Mouse (Mus musculus): ENCODE measurements at regions not wholly inside any gene's neighbourhood (a gene's known extent, or its start where the extent isn't known, plus 50 kb on each side); places are given as distances from the start of the nearest gene placed in this dataset.

DNA sequence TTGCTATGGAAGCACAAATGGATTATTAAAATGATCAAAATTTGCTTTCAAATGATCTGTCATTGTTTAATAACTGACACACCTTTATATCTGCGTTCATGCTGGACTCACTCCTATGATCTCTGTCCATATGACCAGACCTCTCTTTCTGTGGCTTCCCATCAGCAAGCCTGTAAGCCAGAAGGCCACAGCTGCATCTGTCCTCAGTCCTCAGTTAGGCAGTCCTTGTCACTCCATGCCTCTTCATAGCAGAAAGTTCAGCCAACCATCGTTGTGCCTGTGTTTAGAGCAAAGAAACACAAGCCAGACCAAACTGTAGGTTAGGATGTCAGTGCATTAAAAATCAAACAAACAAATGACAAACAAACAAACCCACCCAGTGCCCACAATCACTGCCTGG, 107.2 kb upstream of the Tsc22d1 start:
- Histone ChIP-seq H3K9ac (no peak overlapping the region), H3K9me3 (replicated peaks) (no peaks in the 10 kb centered on the region), H3K27me3 (replicated peaks) (0 out of 2 replicates have a peak, but pooled peaks cover 4% of the 10 kb centered on the region), H3K4me1 (replicated peaks) (peaks cover 2% of the 10 kb centered on the region), H3K36me3 (no peaks in the 10 kb centered on the region), H3K27ac (ENCODE audit: poor library complexity, severe bottlenecking) (no peak overlapping the region), H3K4me3 (no peak overlapping the region), H3K4me2 (no peak overlapping the region)
- no peak for ATAC-seq (ENCODE audit: insufficient number of reproducible peaks, low FRiP score)
- 55% methylated on average over 2 of the region's 2 CpGs for WGBS

DNA sequence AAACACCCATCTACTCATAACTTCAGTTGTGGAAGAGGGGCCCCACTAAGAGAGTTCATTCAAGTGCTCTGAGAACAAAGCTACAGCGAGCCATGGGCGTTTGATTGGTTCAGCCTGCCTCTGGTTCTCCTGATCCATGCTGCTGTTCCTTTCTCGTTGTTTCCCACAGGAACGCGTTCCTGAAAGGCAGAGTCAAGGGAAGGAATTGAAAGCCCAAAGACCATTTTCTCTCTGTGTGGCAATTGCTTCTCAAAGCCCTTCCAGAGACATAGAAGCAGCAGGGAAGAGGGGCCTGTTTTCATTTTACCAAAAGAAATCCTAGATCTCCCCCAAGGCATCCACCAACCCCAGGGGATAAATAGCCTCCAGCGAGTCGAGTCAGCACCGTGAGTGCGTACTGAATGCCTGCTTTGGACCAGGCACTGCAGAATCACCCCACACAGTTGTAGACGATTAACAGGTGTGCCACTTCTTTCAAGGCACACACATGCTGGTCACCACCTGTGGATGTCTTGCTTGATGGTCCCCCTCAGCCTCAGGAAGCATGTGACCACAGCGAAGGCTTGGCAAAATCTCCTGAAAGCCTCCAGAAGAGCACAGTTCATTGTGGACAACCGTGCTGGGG, 106.5 kb upstream of the Tsc22d1 start:
- Histone ChIP-seq H3K9ac (no peak overlapping the region), H3K27me3 (replicated peaks) (0 out of 2 replicates have a peak, but pooled peaks cover 4% of the 10 kb centered on the region), H3K27ac (ENCODE audit: poor library complexity, severe bottlenecking) (no peak overlapping the region), H3K36me3 (no peaks in the 10 kb centered on the region), H3K9me3 (replicated peaks) (no peaks in the 10 kb centered on the region), H3K4me3 (peak overlapping the region; percentile 14; the same call in 1 of the 2 replicates), H3K4me2 (peak overlapping the region; percentile 49), H3K4me1 (replicated peaks) (no peaks in the 10 kb centered on the region)
- ATAC-seq (ENCODE audit: insufficient number of reproducible peaks, low FRiP score): no peak
- 35% methylated on average over 12 of the region's 12 CpGs for WGBS

DNA sequence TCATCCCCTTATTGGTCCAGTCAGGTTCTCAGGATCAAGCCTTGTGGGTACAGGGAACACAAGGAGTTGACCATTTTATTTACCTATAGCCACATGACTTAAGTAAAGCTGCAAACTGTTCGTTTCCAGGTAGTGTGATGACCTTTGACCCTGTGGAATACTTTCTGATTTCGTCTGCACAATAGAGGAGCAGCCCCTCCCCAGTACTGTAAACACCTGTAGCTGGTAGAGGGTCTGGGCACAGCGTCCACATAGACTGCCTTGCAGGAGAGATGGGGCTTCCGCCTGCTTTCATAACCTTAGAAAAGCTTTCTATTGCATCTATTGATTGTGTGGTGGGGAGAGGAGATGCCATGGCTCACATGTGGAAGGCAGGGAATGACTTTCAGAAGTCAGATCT, 105.2 kb upstream of the Tsc22d1 start:
- H3K9me3 ChIP-seq (replicated peaks): no peaks in the 10 kb centered on the region
- 72% methylated on average over 4 of the region's 4 CpGs for WGBS
- H3K4me1 ChIP-seq (replicated peaks): no peaks in the 10 kb centered on the region
- no peak overlapping the region for H3K4me3 ChIP-seq
- ATAC-seq (ENCODE audit: insufficient number of reproducible peaks, low FRiP score): no peak
- H3K27me3 ChIP-seq (replicated peaks): 0 out of 2 replicates have a peak, but pooled peaks cover 4% of the 10 kb centered on the region
- H3K9ac ChIP-seq: no peak overlapping the region
- H3K4me2 ChIP-seq: no peak overlapping the region
- H3K36me3 ChIP-seq: no peaks in the 10 kb centered on the region
- H3K27ac ChIP-seq (ENCODE audit: poor library complexity, severe bottlenecking): no peak overlapping the region

DNA sequence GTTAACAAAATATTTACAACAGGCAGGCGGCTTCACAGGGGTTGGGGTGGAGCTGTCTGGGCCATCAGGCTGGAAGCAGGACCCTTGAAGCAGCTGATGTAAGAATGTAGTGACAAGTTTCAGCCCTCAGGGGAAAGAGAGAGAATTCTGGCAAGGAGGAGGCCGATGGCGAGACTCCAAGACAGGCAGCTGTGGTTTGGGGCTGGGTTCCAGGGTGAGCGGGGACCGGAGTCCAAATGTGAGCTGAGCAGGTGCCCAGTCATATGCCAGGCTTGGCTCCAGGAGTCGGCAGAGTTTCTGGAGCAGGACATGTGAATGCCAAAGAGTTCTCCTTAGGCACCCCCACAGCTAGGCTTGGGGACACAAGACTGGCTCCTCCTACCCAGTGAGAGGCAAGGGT, 104.5 kb upstream of the Tsc22d1 start:
- H3K27ac ChIP-seq (ENCODE audit: poor library complexity, severe bottlenecking): no peak overlapping the region
- WGBS: 83% methylated on average over 6 of the region's 6 CpGs
- H3K4me2 ChIP-seq: no peak overlapping the region
- 0 out of 2 replicates have a peak, but pooled peaks cover 4% of the 10 kb centered on the region for H3K27me3 ChIP-seq (replicated peaks)
- no peak overlapping the region for H3K4me3 ChIP-seq
- no peaks in the 10 kb centered on the region for H3K36me3 ChIP-seq
- H3K9me3 ChIP-seq (replicated peaks): no peaks in the 10 kb centered on the region
- H3K4me1 ChIP-seq (replicated peaks): no peaks in the 10 kb centered on the region
- ATAC-seq (ENCODE audit: insufficient number of reproducible peaks, low FRiP score): no peak
- no peak overlapping the region for H3K9ac ChIP-seq

DNA sequence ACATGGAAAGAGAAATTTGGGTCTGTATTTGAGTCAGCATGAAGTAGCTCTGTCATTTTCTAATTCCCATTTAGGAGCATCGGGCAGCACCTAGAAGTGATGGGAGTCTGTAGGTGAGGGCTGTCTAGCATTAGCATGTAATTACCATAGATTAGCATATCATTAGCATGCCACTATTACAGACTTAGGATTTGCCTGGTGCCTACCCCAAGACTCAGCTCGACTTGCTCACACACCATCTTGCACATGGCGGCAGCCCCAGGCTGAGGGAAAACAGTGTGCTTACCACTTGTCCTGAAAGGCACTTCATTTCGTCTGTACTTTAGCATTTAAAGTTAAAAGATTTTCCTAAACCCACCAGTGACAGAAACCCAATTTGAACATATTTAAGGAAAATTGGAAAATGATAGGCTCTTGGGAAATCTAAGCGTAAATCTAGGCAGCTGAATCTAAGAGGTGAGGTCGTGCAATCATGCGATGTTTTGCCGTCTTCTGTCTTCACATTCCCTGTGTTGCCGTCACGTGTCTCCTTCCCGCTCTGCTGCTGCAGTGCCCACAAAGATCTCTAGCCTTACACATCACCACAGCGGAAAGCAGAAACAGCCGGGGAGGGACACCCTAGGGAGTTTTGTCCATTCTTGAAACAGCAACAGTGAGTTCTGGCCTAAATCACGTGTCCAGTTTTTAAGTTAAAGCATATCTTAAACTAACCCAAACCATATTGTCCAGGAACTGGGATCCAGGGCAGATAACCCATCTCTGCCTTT, 101.2 kb upstream of the Tsc22d1 start:
- Histone ChIP-seq H3K4me3 (no peak overlapping the region), H3K4me1 (replicated peaks) (no peaks in the 10 kb centered on the region), H3K9me3 (replicated peaks) (peaks cover 8% of the 10 kb centered on the region), H3K36me3 (no peaks in the 10 kb centered on the region), H3K9ac (no peak overlapping the region), H3K4me2 (no peak overlapping the region), H3K27me3 (replicated peaks) (no peaks in the 10 kb centered on the region), H3K27ac (ENCODE audit: poor library complexity, severe bottlenecking) (no peak overlapping the region)
- no peak for ATAC-seq (ENCODE audit: insufficient number of reproducible peaks, low FRiP score)
- 72% methylated on average over 14 of the region's 14 CpGs for WGBS

DNA sequence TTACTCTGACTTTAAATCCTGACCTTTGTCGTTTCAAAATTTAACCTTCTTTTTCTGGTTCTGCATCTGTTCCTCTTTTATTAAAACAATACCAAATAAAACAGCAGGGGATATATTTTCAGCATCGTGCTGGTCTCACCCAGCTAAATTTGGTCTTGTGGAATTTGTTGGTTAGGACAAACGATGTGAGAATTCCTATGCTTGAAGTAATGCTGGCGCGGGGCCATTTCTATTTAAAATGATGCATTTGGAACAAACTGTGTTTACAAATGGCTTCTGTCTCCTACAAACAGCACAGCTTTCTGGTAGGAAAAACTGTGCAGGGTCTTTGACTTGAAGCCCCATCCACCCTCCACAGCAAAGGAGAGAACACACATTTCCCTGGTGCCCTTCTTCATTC, 96.3 kb upstream of the Tsc22d1 start:
- Histone ChIP-seq H3K36me3 (no peaks in the 10 kb centered on the region), H3K4me3 (no peak overlapping the region), H3K4me1 (replicated peaks) (no peaks in the 10 kb centered on the region), H3K9ac (no peak overlapping the region), H3K27me3 (replicated peaks) (no peaks in the 10 kb centered on the region), H3K27ac (ENCODE audit: poor library complexity, severe bottlenecking) (no peak overlapping the region), H3K9me3 (replicated peaks) (peaks cover 8% of the 10 kb centered on the region), H3K4me2 (no peak overlapping the region)
- no peak for ATAC-seq (ENCODE audit: insufficient number of reproducible peaks, low FRiP score)
- 78% methylated on average over 5 of the region's 5 CpGs for WGBS

DNA sequence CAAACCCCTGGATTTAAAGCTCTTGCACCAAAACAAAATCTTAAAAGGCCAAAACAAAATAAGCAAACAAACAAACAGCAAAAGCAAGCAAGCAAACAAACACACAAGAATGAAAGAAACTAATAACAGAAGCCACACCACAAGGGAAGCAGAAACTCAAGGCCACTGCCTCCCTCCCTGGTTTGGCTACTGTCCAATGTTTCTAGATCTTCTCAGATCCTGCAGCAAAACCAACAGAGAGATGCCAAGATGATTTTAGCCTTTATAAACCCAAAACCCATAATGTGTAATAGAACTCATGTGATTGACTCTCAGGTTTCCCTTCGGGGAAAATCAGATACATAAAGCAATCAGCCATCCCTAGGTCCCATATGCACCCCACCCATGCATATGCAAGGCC, 90.5 kb upstream of the Tsc22d1 start:
- Histone ChIP-seq H3K9me3 (replicated peaks) (peaks cover 6% of the 10 kb centered on the region), H3K27me3 (replicated peaks) (no peaks in the 10 kb centered on the region), H3K36me3 (no peaks in the 10 kb centered on the region), H3K4me3 (no peak overlapping the region), H3K9ac (no peak overlapping the region), H3K27ac (ENCODE audit: poor library complexity, severe bottlenecking) (no peak overlapping the region), H3K4me2 (no peak overlapping the region), H3K4me1 (replicated peaks) (no peaks in the 10 kb centered on the region)
- 76% methylated on average over 1 of the region's 1 CpGs for WGBS
- no peak for ATAC-seq (ENCODE audit: insufficient number of reproducible peaks, low FRiP score)

DNA sequence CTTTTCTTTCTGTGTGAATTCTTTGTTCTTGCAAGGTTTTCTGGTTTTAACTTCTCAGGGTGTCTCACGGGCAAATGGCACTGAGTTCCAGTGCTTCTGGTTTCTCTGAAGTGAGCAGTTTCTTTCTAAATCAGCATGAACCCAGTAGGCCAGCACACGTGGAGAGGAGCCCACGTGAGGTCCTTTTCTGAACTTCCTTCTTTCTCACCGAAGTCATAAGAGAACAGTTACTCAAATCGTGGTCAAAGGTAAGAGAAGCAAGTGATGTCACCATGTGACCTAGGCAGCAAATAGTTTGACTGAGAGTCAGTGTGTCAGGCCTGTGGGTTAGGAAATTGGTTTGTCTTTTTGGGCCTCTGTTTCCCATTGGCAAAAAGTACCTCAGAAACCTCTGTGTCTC, 84.8 kb upstream of the Tsc22d1 start:
- H3K36me3 ChIP-seq: no peaks in the 10 kb centered on the region
- no peak overlapping the region for H3K27ac ChIP-seq (ENCODE audit: poor library complexity, severe bottlenecking)
- H3K4me2 ChIP-seq: no peak overlapping the region
- ATAC-seq (ENCODE audit: insufficient number of reproducible peaks, low FRiP score): no peak
- no peak overlapping the region for H3K9ac ChIP-seq
- peaks cover 6% of the 10 kb centered on the region for H3K9me3 ChIP-seq (replicated peaks)
- no peaks in the 10 kb centered on the region for H3K27me3 ChIP-seq (replicated peaks)
- WGBS: 74% methylated on average over 5 of the region's 5 CpGs
- peaks cover 8% of the 10 kb centered on the region; the same call in 1 of the 2 replicates for H3K4me1 ChIP-seq (replicated peaks)
- H3K4me3 ChIP-seq: no peak overlapping the region

DNA sequence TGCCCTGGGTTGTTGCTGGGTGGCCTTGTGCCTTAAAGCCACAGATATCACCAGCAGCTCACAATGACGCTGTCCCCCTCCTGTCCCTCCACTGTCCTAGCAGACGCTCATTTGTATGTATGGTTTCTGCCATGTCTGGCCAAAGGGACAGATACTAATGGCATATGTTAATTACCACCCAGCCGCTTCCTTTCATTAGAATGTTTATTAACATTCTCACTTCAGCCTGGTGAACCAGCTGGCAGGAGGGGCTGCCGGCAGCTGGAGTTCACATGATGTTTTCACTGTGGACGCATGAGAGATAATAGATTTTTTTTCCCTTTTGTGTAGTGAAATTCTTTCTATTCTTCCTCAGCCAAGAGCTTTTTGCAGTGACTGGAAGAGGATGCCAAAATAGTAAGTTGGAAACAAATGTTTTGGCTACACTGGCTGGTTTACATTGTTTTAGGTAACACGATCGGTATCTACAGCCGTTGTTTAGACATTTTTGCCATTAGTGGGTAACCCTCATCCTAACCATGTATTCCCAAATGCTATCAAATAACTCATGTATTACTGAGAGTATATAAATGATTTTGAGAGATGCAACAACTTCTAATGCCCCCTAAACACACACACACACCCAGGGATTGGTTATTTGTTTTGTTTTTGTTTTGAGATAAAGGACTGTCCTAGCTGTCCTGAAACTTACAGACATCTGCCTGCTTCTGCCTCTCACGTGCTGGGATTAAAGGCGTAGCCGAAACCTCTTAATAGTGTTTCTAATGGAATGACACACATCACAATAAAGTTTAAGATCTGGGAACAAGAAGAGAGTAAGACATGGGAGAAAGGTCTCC, 83.0 kb upstream of the Tsc22d1 start:
- H3K9me3 ChIP-seq (replicated peaks): peaks cover 6% of the 10 kb centered on the region
- 60% methylated on average over 11 of the region's 11 CpGs for whole genome bisulfite sequencing
- H3K9ac ChIP-seq: no peak overlapping the region
- no peak overlapping the region for H3K27ac ChIP-seq (ENCODE audit: poor library complexity, severe bottlenecking)
- no peak overlapping the region for H3K4me2 ChIP-seq
- no peak overlapping the region for H3K4me3 ChIP-seq
- peaks cover 8% of the 10 kb centered on the region; the same call in 1 of the 2 replicates for H3K4me1 ChIP-seq (replicated peaks)
- H3K36me3 ChIP-seq: no peaks in the 10 kb centered on the region
- no peaks in the 10 kb centered on the region for H3K27me3 ChIP-seq (replicated peaks)
- no peak for ATAC-seq (ENCODE audit: insufficient number of reproducible peaks, low FRiP score)

DNA sequence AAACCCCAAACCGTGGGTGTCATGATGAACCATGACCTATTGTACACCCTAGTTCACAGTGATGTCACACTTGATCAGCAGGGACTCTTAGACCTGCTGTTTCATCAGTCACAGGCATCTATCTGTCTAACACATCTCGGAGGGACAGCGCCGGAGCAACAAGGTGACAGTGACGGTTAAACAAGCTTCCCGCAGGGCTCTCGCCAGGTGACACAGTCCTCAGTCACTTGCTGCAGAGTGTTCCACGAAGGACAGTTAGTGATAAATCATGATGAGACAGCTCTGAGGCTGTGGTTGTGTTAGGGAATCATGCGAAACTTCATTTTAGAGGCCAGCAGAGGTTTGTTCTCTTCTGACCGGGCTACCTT, 82.4 kb upstream of the Tsc22d1 start:
- Histone ChIP-seq H3K27me3 (replicated peaks) (no peaks in the 10 kb centered on the region), H3K4me3 (no peak overlapping the region), H3K4me2 (no peak overlapping the region), H3K36me3 (no peaks in the 10 kb centered on the region), H3K4me1 (replicated peaks) (peaks cover 8% of the 10 kb centered on the region; the same call in 1 of the 2 replicates), H3K9ac (no peak overlapping the region), H3K27ac (ENCODE audit: poor library complexity, severe bottlenecking) (no peak overlapping the region), H3K9me3 (replicated peaks) (peaks cover 6% of the 10 kb centered on the region)
- no peak for ATAC-seq (ENCODE audit: insufficient number of reproducible peaks, low FRiP score)
- 66% methylated on average over 10 of the region's 10 CpGs for WGBS

DNA sequence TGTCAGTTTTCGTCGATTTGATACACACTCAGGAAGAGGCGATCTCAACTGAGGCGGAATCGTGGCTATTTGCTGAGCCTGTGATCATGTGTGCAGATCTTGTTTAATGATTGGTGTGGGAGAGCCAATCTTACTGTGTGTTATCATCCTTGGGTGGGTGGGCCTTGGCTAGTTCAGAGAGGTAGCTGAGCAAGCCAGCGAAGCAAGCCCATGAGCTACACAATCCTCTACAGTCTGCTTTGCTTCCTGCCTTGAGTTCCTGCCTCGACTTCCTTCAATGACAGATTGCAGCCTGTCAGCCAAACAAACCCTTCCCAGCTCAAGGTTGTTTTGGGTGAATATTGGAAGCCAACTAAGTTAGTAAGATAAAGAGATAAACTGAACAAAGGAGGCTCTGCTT, 74.0 kb upstream of the Tsc22d1 start:
- no peaks in the 10 kb centered on the region for H3K27me3 ChIP-seq (replicated peaks)
- H3K4me2 ChIP-seq: no peak overlapping the region
- WGBS: 86% methylated on average over 7 of the region's 7 CpGs
- H3K36me3 ChIP-seq: no peaks in the 10 kb centered on the region
- no peak overlapping the region for H3K4me3 ChIP-seq
- no peaks in the 10 kb centered on the region for H3K4me1 ChIP-seq (replicated peaks)
- no peak for ATAC-seq (ENCODE audit: insufficient number of reproducible peaks, low FRiP score)
- no peak overlapping the region for H3K9ac ChIP-seq
- H3K9me3 ChIP-seq (replicated peaks): no peaks in the 10 kb centered on the region
- H3K27ac ChIP-seq (ENCODE audit: poor library complexity, severe bottlenecking): no peak overlapping the region

Data from heart, embryonic 12.5 days (tissue).